Mouse (Mus musculus): ENCODE measurements around the gene Slc6a13.
"Not testable (repeated sequence)": the region's sequence is repeated elsewhere in the genome, so short reads cannot be mapped to it uniquely, and the experiment has no call there.

The Slc6a13 gene

DNA sequence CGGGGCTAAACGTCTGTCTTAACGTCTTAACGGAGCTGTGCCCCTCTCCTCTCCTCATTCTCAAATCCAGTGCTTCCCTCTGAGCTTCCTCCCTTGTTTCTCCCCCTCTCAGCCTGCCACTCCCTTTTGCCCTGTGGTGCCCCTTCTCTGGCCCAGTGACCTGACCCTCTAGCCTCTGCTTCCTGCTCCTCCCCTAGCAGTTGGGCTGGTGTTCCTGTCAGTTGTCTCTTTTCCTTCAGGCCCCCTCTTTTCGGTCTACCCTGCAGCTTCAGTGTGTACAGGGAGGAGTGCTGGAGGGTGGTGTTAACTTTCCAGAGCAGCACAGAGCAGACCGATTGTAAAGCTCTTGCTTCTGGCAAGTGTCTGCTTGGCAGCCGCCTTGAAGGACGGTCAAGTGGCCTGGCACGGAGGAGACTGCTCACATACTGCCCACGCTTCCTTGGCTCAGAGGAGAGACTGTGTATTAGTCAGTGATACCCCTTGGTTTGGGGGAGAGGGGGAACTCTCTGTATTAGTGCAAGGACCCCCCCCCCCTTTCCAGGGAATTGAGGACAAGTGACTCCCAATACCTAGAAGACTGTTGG, 26.6 kb downstream of the Slc6a13 start:
- DNase-seq (ENCODE audit: low read depth, low spot score): peak; percentile 56

DNA sequence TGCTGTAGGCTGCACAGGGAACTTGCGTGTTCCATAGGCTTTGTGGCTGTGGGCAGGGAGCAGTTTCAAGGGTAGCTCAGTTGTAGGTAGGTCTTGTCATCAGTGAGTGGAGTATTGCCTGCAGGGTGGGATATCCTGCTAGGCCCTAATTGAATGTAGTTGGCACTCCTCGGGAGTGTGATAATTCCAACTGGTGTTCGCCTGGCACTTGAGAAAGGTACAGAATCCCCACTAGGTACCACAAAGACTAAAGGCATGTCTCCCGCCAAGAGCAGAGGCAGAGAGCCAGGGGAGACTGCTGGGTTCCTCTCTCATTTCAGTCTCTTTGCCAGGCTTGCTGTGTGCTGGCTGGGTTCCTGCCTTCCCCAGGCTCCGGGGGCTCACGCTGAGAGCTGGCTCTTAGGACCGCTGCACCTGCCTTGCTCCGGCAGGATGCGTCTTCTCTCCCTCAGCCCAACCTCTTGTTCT, 28.4 kb downstream of the Slc6a13 start:
- DNase-seq (ENCODE audit: low read depth, low spot score): no peak

DNA sequence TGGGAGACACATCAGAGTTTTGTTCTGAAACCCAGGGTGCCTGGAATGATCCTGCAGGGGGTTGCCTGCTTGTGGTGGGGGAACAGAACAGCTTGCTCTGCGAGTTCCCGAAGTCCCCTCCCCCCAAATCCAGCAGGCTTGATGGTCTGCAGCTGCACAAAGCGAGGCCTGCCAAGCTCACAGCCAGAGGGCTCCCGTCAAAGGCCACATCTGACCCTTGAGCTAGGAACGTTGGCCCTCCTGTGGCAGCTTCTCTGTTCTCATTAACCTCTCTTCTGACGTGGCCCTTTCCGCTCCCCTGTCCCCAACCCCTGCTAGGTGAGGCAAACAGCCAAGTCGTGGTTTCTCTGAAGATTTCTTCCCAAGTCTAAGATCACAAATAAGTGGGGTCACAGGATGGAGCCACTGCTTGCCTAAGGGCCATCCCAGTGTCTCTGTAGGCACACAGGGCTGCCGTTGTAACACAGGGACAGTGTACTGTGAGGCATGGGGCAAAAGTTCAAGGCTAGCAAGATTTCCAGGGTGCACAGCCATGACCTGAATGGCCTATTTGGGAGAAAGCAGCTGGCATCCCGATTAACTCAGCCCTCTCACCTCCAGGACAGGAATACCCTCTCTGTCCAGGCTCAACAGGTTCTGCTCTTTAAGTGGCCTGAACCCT, 30.0 kb downstream of the Slc6a13 start:
- DNase-seq (ENCODE audit: low read depth, low spot score): no peak

DNA sequence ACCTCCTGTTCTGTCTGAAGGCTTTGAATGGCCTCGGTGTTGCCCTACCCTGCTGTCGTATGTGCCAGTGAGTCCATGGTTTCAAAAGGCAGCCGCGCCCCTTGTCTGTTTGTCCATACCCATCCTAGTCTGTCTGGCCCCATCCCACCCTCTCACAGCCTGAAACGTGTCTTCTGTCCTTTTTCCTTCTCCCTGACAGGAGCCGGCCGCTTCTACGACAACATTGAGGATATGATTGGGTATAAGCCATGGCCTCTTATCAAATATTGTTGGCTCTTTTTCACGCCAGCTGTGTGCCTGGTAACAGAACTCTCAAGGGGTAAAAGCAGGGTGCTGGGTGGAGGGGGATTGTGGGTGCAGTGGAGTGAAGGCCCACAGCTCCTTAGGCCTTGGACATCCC, 35.8 kb downstream of the Slc6a13 start:
- DNase-seq (ENCODE audit: low read depth, low spot score): no peak

DNA sequence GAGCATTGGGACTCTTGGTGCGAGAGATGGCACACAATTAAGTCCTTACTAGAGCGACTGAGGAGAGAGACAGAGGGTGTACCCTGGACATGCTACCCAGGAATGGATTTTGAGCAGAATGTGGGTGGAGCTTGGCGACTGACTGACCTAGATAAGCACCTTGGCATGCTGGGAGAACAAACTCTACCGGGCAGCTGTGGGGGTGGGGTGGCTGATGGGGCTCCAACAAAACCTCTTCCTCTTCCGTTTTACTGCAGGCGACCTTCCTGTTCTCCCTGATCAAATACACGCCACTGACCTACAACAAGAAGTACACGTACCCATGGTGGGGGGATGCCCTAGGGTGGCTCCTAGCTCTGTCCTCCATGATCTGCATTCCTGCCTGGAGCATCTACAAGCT, 36.5 kb downstream of the Slc6a13 start:
- DNase-seq (ENCODE audit: low read depth, low spot score): no peak

DNA sequence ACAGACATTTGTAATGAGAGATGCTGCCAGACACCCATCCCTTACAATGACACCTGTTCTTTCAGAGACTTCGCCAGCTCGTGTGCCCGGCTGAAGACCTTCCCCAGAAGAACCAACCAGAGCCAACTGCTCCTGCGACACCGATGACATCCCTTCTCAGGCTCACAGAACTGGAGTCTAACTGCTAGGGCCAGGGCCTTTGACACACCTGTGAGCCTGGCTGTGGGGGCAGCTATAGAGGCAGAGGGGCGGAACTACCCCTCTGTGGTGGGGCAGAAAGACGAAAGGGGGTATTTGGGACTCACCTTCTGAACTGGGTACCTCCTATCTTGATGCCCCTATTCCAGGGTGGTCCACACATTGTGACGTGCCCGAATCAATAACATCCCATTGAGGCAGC, 37.2 kb downstream of the Slc6a13 start:
- no peak for DNase-seq (ENCODE audit: low read depth, low spot score)

DNA sequence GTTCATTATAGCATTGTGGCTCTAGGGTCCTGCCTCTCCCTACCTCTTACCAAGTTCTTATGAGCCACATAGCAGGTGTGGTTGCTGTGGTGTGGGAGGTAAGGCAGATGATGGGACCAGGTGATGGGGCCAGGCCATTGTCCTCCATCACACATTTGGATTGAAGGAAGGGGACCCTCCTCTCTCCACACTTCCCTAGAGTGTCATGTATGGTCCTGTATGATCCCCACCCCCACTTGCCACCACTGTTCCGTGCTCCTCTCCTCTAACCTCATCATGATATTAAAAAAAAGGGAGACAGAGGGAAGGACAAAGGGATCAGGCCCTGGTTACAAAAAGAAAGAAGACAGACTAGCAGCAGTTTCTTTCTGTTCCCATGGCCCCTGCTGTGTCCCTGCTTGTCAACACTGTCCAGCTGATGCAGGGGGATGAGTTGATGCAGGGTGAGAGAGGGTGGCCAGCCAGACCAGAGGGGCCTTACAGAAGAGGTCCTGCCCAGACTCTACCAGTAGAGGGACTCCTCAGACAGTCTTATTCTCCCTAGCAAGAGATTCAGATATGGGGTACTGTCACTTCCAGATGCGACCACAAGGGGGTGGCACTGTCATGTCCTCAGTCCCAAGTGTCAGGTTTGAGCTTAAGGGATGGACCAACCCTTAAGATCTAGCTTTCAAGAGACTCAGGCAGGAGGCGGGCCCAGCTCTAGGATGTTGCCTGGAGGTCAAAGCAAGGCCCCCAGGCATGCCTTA, 37.9 kb downstream of the Slc6a13 start:
- peak; percentile 88 for DNase-seq (ENCODE audit: low read depth, low spot score)

DNA sequence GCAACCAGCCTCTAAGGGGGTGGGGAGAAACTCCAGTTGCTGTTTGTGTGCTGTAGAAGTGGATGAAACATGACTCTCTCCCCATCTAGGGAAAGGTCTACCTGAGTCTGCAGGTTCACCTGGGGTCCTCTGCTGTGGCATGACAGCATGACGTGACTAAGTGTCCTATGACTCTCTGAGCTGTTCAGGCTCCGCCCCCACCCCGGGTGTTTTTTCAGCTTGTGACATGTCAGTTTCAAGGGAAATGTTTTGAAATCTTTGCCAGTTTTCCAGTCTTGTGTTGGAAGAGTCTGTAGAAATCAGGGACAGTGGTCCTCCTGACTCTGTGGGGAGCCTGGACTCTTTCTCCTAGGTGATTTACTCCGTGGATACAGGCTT, 38.5 kb downstream of the Slc6a13 start:
- DNase-seq (ENCODE audit: low read depth, low spot score): no peak

DNA sequence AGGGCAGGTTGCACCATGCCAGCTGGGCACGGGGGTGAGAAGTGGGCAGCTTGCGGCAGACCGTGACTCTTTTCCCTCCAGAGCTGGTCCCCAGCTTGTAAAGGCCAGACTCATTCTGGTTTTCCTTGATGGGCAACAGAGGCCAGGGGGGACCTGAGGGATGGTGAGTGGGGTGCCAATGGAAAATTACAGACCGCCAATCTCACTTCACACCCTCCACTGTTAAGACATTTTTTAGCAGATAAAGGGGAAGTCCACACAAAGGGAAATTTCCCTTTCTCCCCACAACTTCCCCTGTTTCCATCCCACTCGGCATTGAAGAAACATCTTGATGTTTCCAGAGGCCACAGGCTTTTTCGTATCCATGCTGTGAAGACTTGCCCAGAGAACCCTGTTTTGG, 41.6 kb downstream of the Slc6a13 start:
- no peak for DNase-seq (ENCODE audit: low read depth, low spot score)

DNA sequence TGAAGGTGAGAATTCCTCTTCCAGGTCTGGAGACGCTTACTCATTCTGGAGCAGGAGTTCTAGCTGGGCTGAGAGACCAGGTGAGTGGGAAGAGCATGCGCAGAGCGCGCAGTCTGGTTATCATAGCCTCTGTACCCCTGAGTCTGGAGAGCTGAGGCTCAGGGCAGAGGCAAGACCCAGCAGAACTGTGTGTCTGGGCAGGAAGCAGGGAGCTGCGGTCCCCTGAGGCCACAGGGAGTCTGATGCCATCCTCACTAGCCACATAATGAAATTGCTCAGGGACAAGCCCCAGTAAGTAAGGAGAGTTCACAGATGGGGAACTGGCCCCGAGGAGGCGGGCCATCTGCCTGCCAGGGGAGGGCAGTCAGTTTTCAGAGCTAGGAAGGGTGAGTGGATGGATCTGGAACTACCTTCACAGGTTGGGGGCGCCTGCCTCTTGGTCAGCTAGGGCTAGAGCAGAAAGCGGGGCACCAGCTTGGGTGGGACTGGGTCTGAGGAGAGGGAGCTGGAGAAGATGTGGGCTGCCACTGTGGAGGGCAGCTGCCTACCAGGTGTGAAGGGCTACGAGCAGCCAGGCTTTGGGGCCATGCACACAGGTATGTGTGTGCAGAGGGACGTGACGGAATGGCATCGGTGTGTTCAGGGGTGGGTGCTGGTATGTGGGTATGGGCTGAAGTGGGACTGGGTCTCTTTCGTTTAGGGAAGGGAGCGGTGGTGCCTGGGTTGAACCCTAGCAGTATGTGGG, 43.2 kb downstream of the Slc6a13 start, which contains the start of gene Slc6a12:
TSS of gene Slc6a12 (plus strand) at position 51 of the 745 bp plus-strand sequence.
- no peak for DNase-seq (ENCODE audit: low read depth, low spot score)

DNA sequence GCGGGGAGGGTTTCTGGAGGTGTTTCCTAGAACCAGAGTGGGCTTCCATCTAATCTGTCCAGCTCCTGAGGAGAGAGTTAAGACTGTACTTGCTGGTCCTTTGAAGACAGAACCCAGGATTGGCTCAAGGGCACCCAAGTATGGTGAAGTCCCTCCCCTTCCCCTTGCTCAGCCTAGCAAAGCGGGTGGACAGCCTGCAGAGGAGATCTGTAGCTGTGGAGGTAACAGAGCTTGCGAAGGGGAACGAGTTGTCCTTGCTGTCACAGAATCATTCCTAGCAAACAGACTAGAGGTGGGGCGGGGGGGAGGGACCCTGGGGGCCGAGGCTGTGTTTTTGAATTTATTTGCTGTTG, 43.7 kb downstream of the Slc6a13 start:
- no peak for DNase-seq (ENCODE audit: low read depth, low spot score)

DNA sequence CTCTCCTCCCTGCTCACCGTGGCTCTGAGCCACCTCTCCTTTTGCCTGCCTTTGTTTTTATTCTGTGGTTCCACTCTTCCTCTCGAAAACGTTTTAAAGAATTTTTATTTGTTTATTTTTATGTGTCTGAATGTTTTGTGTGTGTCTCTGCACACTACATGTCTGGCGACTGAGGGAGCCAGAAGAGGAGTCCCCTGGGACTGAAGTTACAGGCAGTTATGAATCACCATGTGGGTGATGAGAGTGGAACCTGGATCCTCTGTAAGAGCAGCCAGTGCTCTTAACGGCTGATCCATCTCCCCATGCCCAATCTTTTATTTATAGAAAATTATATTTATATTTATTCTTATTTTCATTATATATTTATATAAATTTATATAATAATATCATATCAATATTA, 44.3 kb downstream of the Slc6a13 start:
- DNase-seq (ENCODE audit: low read depth, low spot score): no peak

DNA sequence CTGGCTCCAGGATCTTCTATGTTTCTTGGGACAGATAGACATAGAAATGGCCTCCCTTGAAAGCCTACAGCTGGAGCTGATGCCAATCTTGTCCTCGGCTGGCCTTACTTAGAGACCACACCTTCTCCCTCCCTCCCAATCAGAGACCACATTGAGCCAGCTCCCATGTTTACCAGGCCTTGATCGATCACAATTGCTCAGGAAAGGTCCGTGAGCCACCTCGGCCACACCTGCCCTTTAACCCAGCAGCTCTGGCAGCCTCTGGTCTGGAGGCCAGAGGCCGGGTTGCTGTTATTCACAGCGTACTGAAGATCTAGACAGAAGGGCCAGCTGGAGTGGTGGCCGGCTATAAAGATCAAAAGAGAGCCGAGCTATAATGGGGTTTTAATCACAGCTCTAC, 46.4 kb downstream of the Slc6a13 start:
- no peak for DNase-seq (ENCODE audit: low read depth, low spot score)

DNA sequence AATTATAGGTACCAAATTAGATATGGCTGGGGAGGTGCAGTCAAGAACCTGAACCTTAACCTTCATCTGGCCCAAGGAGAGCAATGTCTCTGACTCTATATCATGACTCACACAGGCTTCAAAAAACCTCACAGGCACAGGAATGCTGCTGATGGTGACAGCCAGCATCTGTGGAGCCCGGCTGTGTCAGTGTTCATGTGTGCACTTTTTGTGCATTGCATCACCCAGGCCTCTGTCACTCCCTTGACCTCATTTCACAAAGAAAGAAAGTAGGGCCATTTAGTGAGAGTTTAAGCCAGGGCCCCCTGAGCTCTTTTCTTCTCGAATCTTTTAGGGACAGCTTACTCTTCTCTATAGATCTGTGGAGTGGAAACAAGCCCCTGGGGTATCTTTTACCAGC, 52.2 kb downstream of the Slc6a13 start:
- no peak for DNase-seq (ENCODE audit: low read depth, low spot score)

DNA sequence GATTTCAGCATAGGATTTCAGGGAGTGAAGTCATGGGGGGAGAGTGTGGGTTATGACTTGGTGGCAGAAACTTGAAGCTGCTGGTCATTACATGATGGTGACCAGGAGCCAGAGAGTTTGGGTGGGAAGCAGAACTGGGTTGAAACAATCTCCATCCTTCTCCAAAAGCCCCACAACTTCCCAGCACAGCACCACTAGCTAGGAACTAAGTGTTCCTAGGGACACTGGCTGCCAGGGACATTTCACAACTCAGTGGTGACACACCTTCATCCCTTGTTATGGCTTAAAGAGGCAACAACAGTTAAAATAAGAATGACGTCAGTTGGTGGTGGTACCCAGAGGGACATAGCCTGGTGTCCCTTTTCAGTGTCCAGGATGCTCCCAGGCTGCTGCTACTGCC, 56.0 kb downstream of the Slc6a13 start:
- DNase-seq (ENCODE audit: low read depth, low spot score): peak; percentile 65

DNA sequence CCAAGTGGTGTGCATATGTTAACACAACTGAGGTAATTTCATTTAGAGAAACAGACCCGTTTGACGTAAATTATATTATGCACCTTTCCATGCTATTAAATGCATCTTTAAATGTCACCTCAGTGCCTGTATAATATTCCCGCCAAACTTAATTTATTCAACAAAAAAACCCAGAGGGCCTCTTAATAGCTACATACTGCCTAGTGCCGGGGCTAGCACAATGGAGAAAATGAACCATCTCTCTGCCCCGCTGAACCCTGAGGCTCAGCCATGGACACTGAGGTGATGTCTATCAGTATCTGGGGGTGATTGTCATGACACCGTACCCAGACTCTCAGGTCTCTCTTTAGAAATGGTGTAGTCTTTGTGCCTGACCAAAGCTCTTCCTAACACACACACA, 57.2 kb downstream of the Slc6a13 start:
- no peak for DNase-seq (ENCODE audit: low read depth, low spot score)

DNA sequence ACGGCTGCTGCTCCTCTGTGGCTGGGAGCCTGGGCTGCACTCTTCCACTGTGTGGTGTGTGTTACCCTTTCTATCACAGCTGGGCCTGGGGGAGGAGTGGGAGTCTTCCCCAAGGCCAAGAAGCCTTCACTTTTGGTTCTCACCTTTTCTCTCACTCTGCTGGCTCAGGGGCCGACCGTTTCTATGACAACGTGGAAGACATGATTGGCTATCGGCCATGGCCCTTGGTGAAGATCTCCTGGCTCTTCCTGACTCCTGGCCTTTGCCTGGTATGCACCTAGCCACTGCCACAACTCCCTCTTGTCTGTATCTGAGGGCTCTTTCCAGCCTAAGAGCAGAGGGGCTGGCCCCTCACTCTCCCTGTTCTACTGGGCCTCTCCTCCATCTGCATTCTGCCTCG, 63.0 kb downstream of the Slc6a13 start:
- DNase-seq (ENCODE audit: low read depth, low spot score): no peak

DNA sequence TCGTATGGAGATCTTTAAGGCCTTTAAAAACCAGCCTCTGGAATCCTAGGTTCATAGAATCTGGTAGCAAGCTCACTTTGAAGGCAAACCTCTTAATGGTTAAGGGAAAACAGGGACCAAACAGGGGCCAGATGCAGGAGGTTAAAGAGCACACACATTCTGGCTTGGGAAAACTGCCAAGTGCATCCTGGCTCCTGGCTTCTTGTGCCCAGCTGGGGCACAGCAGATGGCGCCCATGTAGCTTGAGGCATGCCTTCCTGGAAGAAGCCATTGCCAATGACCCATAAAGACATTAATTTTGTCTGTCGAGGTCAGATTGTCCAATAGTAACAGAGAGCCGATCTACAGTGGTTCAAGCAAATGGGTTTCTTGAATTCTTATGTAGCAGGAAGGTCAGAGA, 63.9 kb downstream of the Slc6a13 start:
- DNase-seq (ENCODE audit: low read depth, low spot score): no peak

DNA sequence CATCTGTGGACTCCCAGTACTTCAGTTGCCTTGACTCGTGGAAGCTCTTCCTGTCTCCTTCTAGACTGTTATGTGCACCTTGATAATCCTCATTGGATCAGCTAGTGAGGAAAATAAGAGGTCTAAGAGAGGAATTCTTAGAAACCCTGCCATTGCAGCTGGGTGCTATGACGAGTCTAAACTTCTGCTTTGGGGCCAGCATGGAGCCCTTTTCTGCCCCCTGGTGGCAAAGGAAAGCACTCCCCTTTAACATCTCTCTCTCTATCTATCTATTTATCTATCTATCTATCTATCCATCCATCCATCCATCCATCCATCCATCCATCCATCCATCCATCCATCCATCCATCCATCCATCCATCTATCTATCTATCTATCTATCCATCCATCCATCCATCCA, 66.5 kb downstream of the Slc6a13 start:
- not testable (repeated sequence) for DNase-seq (ENCODE audit: low read depth, low spot score)

DNA sequence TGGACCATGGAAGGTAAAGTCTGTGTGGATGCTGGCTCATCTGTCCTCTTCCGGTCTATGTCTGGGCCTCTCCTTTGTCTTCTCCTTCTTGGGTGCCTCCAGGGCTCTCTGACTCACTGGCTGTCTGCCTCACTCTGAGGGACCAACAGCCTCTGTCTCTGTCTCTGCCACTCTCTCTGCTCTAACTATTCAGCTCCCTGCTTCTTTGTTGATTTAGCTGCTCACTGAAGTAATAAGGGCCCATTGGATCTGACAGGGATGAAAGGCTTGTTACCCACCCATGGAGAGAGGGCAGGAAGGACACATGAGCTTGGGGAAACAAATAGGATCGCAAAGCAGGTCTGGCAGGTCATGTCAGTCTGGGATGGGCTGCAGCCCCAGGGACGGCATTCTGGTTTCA, 67.1 kb downstream of the Slc6a13 start:
- no peak for DNase-seq (ENCODE audit: low read depth, low spot score)

DNA sequence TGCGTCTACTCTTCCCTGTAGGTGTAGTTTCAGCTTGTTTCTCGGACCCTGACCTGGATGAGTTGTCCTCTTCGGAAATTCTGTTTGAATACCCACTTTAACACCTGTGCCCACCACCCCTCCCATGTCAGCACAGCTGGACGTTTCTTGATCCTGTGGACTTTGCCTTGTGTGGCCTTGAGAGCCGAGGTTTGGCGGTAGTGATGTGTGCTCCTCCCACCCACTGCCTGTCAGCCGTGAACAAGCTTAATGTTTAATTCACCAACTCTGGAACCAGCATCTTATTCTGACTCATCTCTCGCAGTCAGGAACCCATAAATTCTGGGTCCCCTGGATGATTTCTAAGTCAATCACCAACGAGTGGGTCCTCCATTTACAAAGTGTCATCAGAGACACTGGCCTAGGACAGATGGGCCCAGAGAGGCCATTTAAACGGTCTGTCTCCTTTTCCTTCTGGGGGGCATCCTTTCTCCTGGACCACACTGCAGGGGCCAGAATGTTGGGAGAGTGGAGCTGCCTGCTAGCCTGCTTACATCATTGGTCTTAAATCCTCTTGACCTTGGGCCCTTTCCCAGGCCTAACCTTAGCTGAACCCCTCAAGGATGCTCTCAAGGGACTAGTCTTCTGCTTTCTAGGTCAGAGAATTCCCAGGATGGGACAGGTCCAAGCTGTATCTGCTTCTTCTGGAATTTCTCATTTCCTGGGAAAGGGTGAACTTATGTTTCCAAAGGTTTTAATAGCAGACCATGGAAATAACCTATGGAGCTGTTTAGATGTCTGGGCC, 71.4 kb downstream of the Slc6a13 start:
- DNase-seq (ENCODE audit: low read depth, low spot score): peak; percentile 46

DNA sequence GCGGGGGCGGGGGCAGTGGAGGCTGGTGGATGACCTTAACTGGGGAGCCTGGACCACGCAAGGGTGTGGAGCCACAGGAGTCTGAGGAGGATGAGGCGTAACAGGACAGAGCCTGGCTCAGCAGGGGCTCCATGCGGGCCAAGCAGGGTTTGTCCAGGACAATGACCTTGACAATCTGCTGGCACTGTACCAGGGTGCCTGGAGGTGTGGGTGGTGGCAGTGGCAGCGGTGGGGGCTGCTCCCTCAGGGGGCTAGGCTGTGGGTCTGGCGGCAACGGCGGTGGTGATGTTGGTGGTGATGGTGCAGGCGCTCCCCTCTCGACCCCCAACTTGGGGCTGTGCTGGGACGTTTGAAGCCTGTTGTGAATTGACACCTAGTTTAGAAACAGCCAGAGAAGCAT, 76.1 kb downstream of the Slc6a13 start:
- no peak for DNase-seq (ENCODE audit: low read depth, low spot score)
